Mouse (Mus musculus): ENCODE measurements at regions not wholly inside any gene's neighbourhood (a gene's known extent, or its start where the extent isn't known, plus 50 kb on each side); places are given as distances from the start of the nearest gene placed in this dataset.

- no peak overlapping the region for H3K4me2 ChIP-seq (ENCODE audit: low read depth)
- WGBS (ENCODE audit: insufficient replicate concordance) = 85% methylated on average over 3 of the region's 3 CpGs
- no peaks in the 10 kb centered on the region for H3K9me3 ChIP-seq (ENCODE audit: control insufficient read depth, low read length)
- H3K27ac ChIP-seq = no peak overlapping the region
- no peak for ATAC-seq (ENCODE audit: insufficient read depth)
- no peaks in the 10 kb centered on the region for H3K4me1 ChIP-seq (replicated peaks; ENCODE audit: control insufficient read depth in 2 of 2, insufficient read depth in 2 of 2, low read length in 1 of 2)
- H3K4me3 ChIP-seq (ENCODE audit: insufficient read depth in 1 of 2, low read depth in 2 of 2, low read length in 2 of 2) = no peak overlapping the region
- DNase-seq (ENCODE audit: low read depth in 3 of 3, low spot score in 3 of 3) = no peak
- no peaks in the 10 kb centered on the region for H3K36me3 ChIP-seq (replicated peaks; ENCODE audit: control insufficient read depth, insufficient read depth, low read depth)
- TF ChIP-seq EP300 (IDR thresholded peaks at IDR 0.05; ENCODE audit: low read depth) (no peak), CTCF (IDR thresholded peaks at IDR 0.05; ENCODE audit: low read depth) (no peak)
- H3K9ac ChIP-seq (replicated peaks) = no peak overlapping the region
- no peaks in the 10 kb centered on the region for H3K27me3 ChIP-seq (ENCODE audit: control insufficient read depth, insufficient read depth, low read length)
These were observed 501.9 kb upstream of the Btbd3 start for GRCm38 (mm10) chr2:137754481-137754880.

- H3K9me3 ChIP-seq (ENCODE audit: control insufficient read depth, low read length) = no peaks in the 10 kb centered on the region
- DNase-seq (ENCODE audit: low read depth in 3 of 3, low spot score in 3 of 3) (no peak), ATAC-seq (ENCODE audit: insufficient read depth) (no peak)
- TF ChIP-seq CTCF (IDR thresholded peaks at IDR 0.05; ENCODE audit: low read depth) (0 out of 2 replicates have a peak, but pooled peaks have one; percentile 29), EP300 (IDR thresholded peaks at IDR 0.05; ENCODE audit: low read depth) (no peak)
- H3K27ac ChIP-seq = no peak overlapping the region
- no peak overlapping the region for H3K9ac ChIP-seq (replicated peaks)
- H3K27me3 ChIP-seq (ENCODE audit: control insufficient read depth, insufficient read depth, low read length) = no peaks in the 10 kb centered on the region
- no peaks in the 10 kb centered on the region for H3K4me1 ChIP-seq (replicated peaks; ENCODE audit: control insufficient read depth in 2 of 2, insufficient read depth in 2 of 2, low read length in 1 of 2)
- no peak overlapping the region for H3K4me3 ChIP-seq (ENCODE audit: insufficient read depth in 1 of 2, low read depth in 2 of 2, low read length in 2 of 2)
- H3K36me3 ChIP-seq (replicated peaks; ENCODE audit: control insufficient read depth, insufficient read depth, low read depth) = no peaks in the 10 kb centered on the region
- H3K4me2 ChIP-seq (ENCODE audit: low read depth) = no peak overlapping the region
- 11% methylated on average over 2 of the region's 2 CpGs for WGBS (ENCODE audit: insufficient replicate concordance)
These were observed 524.0 kb upstream of the Btbd3 start for GRCm38 (mm10) chr2:137732410-137732809.

- 72% methylated on average over 12 of the region's 12 CpGs for WGBS (ENCODE audit: insufficient replicate concordance)
- H3K36me3 ChIP-seq (replicated peaks; ENCODE audit: control insufficient read depth, insufficient read depth, low read depth) = no peaks in the 10 kb centered on the region
- ATAC-seq (ENCODE audit: insufficient read depth) (no peak), DNase-seq (ENCODE audit: low read depth in 3 of 3, low spot score in 3 of 3) (no peak)
- no peak overlapping the region for H3K4me2 ChIP-seq (ENCODE audit: low read depth)
- no peaks in the 10 kb centered on the region for H3K9me3 ChIP-seq (ENCODE audit: control insufficient read depth, low read length)
- no peak overlapping the region for H3K4me3 ChIP-seq (ENCODE audit: insufficient read depth in 1 of 2, low read depth in 2 of 2, low read length in 2 of 2)
- TF ChIP-seq EP300 (IDR thresholded peaks at IDR 0.05; ENCODE audit: low read depth) (no peak), CTCF (IDR thresholded peaks at IDR 0.05; ENCODE audit: low read depth) (no peak)
- no peak overlapping the region for H3K9ac ChIP-seq (replicated peaks)
- no peaks in the 10 kb centered on the region for H3K27me3 ChIP-seq (ENCODE audit: control insufficient read depth, insufficient read depth, low read length)
- H3K27ac ChIP-seq = no peak overlapping the region
- no peaks in the 10 kb centered on the region for H3K4me1 ChIP-seq (replicated peaks; ENCODE audit: control insufficient read depth in 2 of 2, insufficient read depth in 2 of 2, low read length in 1 of 2)
These were observed 525.9 kb upstream of the Btbd3 start for GRCm38 (mm10) chr2:137730472-137730931.

- TF ChIP-seq EP300 (IDR thresholded peaks at IDR 0.05; ENCODE audit: low read depth) = no peak
- TF ChIP-seq CTCF (IDR thresholded peaks at IDR 0.05; ENCODE audit: low read depth) = no peak
- 69% methylated on average over 6 of the region's 6 CpGs for WGBS (ENCODE audit: insufficient replicate concordance)
- Histone ChIP-seq H3K4me3 (ENCODE audit: insufficient read depth in 1 of 2, low read depth in 2 of 2, low read length in 2 of 2) (no peak overlapping the region), H3K27me3 (ENCODE audit: control insufficient read depth, insufficient read depth, low read length) (no peaks in the 10 kb centered on the region), H3K36me3 (replicated peaks; ENCODE audit: control insufficient read depth, insufficient read depth, low read depth) (no peaks in the 10 kb centered on the region), H3K4me2 (ENCODE audit: low read depth) (no peak overlapping the region), H3K9me3 (ENCODE audit: control insufficient read depth, low read length) (no peaks in the 10 kb centered on the region), H3K9ac (replicated peaks) (no peak overlapping the region), H3K27ac (no peak overlapping the region), H3K4me1 (replicated peaks; ENCODE audit: control insufficient read depth in 2 of 2, insufficient read depth in 2 of 2, low read length in 1 of 2) (no peaks in the 10 kb centered on the region)
- DNase-seq (ENCODE audit: low read depth in 3 of 3, low spot score in 3 of 3) (no peak), ATAC-seq (ENCODE audit: insufficient read depth) (no peak)
These were observed 526.5 kb upstream of the Btbd3 start for GRCm38 (mm10) chr2:137729871-137730270.

GRCm38 (mm10) chr2:137729207-137729606 lies 527.2 kb upstream of the Btbd3 start:
- 28% methylated on average over 4 of the region's 4 CpGs for WGBS (ENCODE audit: insufficient replicate concordance)
- no peak for DNase-seq (ENCODE audit: low read depth in 3 of 3, low spot score in 3 of 3)

More at GRCm38 (mm10) chr2:137729207-137729606, 527.2 kb upstream of the Btbd3 start:
- no peaks in the 10 kb centered on the region for H3K27me3 ChIP-seq (ENCODE audit: control insufficient read depth, insufficient read depth, low read length)
- no peak overlapping the region for H3K27ac ChIP-seq
- H3K4me1 ChIP-seq (replicated peaks; ENCODE audit: control insufficient read depth in 2 of 2, insufficient read depth in 2 of 2, low read length in 1 of 2) = no peaks in the 10 kb centered on the region
- no peak for ATAC-seq (ENCODE audit: insufficient read depth)
- no peaks in the 10 kb centered on the region for H3K9me3 ChIP-seq (ENCODE audit: control insufficient read depth, low read length)
- no peak overlapping the region for H3K4me3 ChIP-seq (ENCODE audit: insufficient read depth in 1 of 2, low read depth in 2 of 2, low read length in 2 of 2)
- no peaks in the 10 kb centered on the region for H3K36me3 ChIP-seq (replicated peaks; ENCODE audit: control insufficient read depth, insufficient read depth, low read depth)
- H3K9ac ChIP-seq (replicated peaks) = no peak overlapping the region
- no peak overlapping the region for H3K4me2 ChIP-seq (ENCODE audit: low read depth)
- no peak for TF ChIP-seq CTCF (IDR thresholded peaks at IDR 0.05; ENCODE audit: low read depth)
- no peak for TF ChIP-seq EP300 (IDR thresholded peaks at IDR 0.05; ENCODE audit: low read depth)

Measured in liver, embryonic 14.5 days (tissue).